Mouse (Mus musculus) heart, embryonic 10.5 days (tissue): ENCODE results near the gene Pgbd5. TPM values are rescaled to one million over a fixed set of nuclear protein-coding genes. Genes with fewer than 3 reads are reported as not detected.

ENCODE experiments used
- DNase-seq: peaks from one replicate; pipeline ENCODE4 v3.0.0-alpha.2; 2017; ENCODE audit warnings: low spot score
- H3K27ac ChIP-seq: fragments of 300-500 bp; sonication (generic); 2 replicates; pipeline ENCODE4 v1.5.1; 2016; ENCODE audit warnings: mild to moderate bottlenecking
- H3K27me3 ChIP-seq: fragments of 300-500 bp; sonication (generic); 2 replicates; pipeline ENCODE4 v1.6.1; 2016; ENCODE audit warnings: mild to moderate bottlenecking; ENCODE audit not compliant: poor library complexity, insufficient read depth, severe bottlenecking
- H3K36me3 ChIP-seq: fragments of 300-500 bp; sonication (generic); 2 replicates; pipeline ENCODE4 v1.6.1; 2016; ENCODE audit warnings: mild to moderate bottlenecking, moderate library complexity
- H3K4me1 ChIP-seq: fragments of 300-500 bp; sonication (generic); 2 replicates; pipeline ENCODE4 v1.6.1; 2016; ENCODE audit warnings: mild to moderate bottlenecking
- H3K4me3 ChIP-seq: fragments of 300-500 bp; sonication (generic); 2 replicates; pipeline ENCODE4 v1.5.1; 2016; ENCODE audit warnings: mild to moderate bottlenecking, moderate library complexity
- H3K9me3 ChIP-seq: fragments of 300-500 bp; sonication (generic); 2 replicates; pipeline ENCODE4 v1.6.1; 2016; ENCODE audit warnings: mild to moderate bottlenecking, moderate library complexity
- WGBS: fragments of 180-500 bp; shearing (Covaris S2); methylation state at CpG from one replicate; pipeline ENCODE4 v1.1.7; 2016; 5-methylcytosine and 5-hydroxymethylcytosine counted together
- polyA plus RNA-seq: library from polyadenylated mRNA; unstranded; fragments of >200 nt; fragmentation: Nextera tagmentation; extraction: Ambion mirVana; gene quantifications from 2 replicates; pipeline ENCODE4 v1.2.1, GENCODE M21; 2016

Pgbd5 gene
- polyA plus RNA-seq, 1 experiment from 2014 or later: 1.6 TPM

GRCm38 (mm10) chr8:124328259-124328658 lies 111.2 kb downstream of the Pgbd5 start:
- peaks cover 27% of the 10 kb centered on the region for H3K4me1 ChIP-seq
- H3K36me3 ChIP-seq: peaks cover 94% of the 10 kb centered on the region
- DNase-seq: no peak
- no peaks in the 10 kb centered on the region for H3K9me3 ChIP-seq
- WGBS: 84% methylated on average over 7 of the region's 7 CpGs
- no peak overlapping the region for H3K4me3 ChIP-seq
- H3K27ac ChIP-seq: no peak overlapping the region
- H3K27me3 ChIP-seq: no peaks in the 10 kb centered on the region

DNA sequence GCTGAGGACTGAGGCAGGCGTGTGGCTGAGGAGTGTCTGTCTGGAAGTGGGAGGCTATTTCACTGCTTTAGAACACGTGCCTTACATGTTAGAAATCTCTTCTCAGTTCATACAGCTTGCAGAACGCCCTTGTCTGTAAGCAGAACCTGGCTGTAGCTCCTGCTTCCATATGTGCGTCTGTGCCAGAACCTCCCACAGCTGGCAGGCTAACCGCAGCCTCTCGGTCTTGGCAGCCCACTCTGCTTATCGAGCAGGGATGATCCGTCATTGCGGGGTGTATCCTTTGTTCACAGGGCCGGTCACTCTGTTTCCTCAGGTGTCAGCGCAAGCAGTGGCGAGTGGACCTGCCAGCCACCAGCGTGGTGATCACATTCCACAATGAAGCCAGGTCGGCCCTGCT lies 116.1 kb downstream of the Pgbd5 start:
- no peak for DNase-seq
- H3K36me3 ChIP-seq: peaks cover 60% of the 10 kb centered on the region
- H3K4me1 ChIP-seq: peaks cover 21% of the 10 kb centered on the region
- WGBS: 92% methylated on average over 14 of the region's 14 CpGs
- H3K4me3 ChIP-seq: no peak overlapping the region
- no peaks in the 10 kb centered on the region for H3K9me3 ChIP-seq
- H3K27me3 ChIP-seq: no peaks in the 10 kb centered on the region
- H3K27ac ChIP-seq: no peak overlapping the region

- Histone ChIP-seq H3K27me3 (no peaks in the 10 kb centered on the region), H3K27ac (no peak overlapping the region), H3K36me3 (peaks cover 41% of the 10 kb centered on the region), H3K4me1 (peaks cover 36% of the 10 kb centered on the region), H3K4me3 (no peak overlapping the region), H3K9me3 (no peaks in the 10 kb centered on the region)
- no peak for DNase-seq
- WGBS: 64% methylated on average over 12 of the region's 12 CpGs
Observed at GRCm38 (mm10) chr8:124321227-124321840, 118.1 kb downstream of the Pgbd5 start.

DNA sequence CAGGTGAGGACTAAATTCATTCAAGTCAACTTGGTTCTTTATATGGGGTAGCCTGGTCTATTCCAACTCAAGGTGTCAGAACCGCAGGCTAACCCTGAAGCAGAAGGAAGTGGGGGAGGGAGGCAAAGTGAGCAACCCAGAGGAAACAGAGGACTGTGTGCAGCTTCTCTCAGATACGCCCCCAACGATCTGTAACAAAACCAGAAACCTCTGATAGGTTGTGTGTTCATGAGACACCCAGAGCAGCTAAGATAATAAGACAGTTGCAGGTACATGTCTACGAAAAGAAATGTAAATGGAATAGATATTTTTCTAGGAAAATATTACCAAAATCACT lies 120.2 kb downstream of the Pgbd5 start:
- Histone ChIP-seq H3K4me3 (no peak overlapping the region), H3K36me3 (peaks cover 21% of the 10 kb centered on the region), H3K27me3 (no peaks in the 10 kb centered on the region), H3K27ac (no peak overlapping the region), H3K4me1 (peaks cover 54% of the 10 kb centered on the region), H3K9me3 (no peaks in the 10 kb centered on the region)
- no peak for DNase-seq
- WGBS: 71% methylated on average over 4 of the region's 4 CpGs

Other genes with a start within 250 kb of the Pgbd5 start
- 44.7 and 59.3 TPM in 2 replicates for gene Galnt2, start 208.3 kb downstream of the Pgbd5 start, polyA plus RNA-seq
- 28.4 and 30.4 TPM in 2 replicates for gene Cog2, start 81.1 kb upstream of the Pgbd5 start, polyA plus RNA-seq
- 0.26 and 0.84 TPM in 2 replicates for gene Agt, start 130.0 kb upstream of the Pgbd5 start, polyA plus RNA-seq
- not detected in 2 replicates for gene Capn9, start 136.5 kb upstream of the Pgbd5 start, polyA plus RNA-seq
- 32.6 and 34.7 TPM in 2 replicates for gene 2310022B05Rik, start 223.7 kb upstream of the Pgbd5 start, polyA plus RNA-seq